Comparison of ENCODE assay signal across 8 mouse cellular contexts in genomic region chr10:80348244-80348781, GRCm38 (mm10). TPM values are rescaled to one million over a fixed set of nuclear protein-coding genes. Genes with fewer than 3 reads are reported as not detected.
DNase-seq lines count a peak whose midpoint lies in the region; ATAC-seq lines count a peak whose summit lies in the region.

Gene Adamtsl5 (minus strand): TSS chr10:80348412.

- peak; percentile 72 for DNase-seq in urinary bladder, adult 2 months (ENCODE audit: low spot score)
- DNase-seq in urinary bladder, postnatal 10 days (ENCODE audit: low spot score) = no peak
- DNase-seq in embryo, embryonic 10.5 days (ENCODE audit: low spot score) = peak; percentile 81
- peak; percentile 99 for DNase-seq in heart, adult 11 months
- peak; percentile 70 for DNase-seq in lung, postnatal 36 days
- peak; percentile 69 to 79 for DNase-seq in spleen, postnatal 10 days (ENCODE audit: low spot score in 2 of 2)
- no peak for DNase-seq in left cerebral cortex, postnatal 36 days (ENCODE audit: low spot score in 2 of 2)

- under 1% methylated on average over 42 of the region's 42 CpGs for WGBS in kidney, embryonic 15.5 days

- peaks cover 51% of the 10 kb centered on the region for H3K4me1 ChIP-seq in kidney, embryonic 15.5 days

- H3K9me3 ChIP-seq in kidney, embryonic 15.5 days (replicated peaks) = no peaks in the 10 kb centered on the region

- no peak within 1 kb of the TSS for H3K27ac ChIP-seq in kidney, embryonic 15.5 days

- H3K9ac ChIP-seq in kidney, embryonic 15.5 days = 0 out of 2 replicates have a peak within 1 kb of the TSS, but pooled peaks have one; percentile 7

- peak within 1 kb of the TSS; percentile 55 for H3K4me2 ChIP-seq in kidney, embryonic 15.5 days

- intact Hi-C loops in left cerebral cortex, postnatal 36 days (cut with DNase I) = no loop called here

- H3K4me3 ChIP-seq in kidney, embryonic 15.5 days (replicated peaks) = peak within 1 kb of the TSS; percentile 31

- peaks cover 100% of the 10 kb centered on the region for H3K27me3 ChIP-seq in kidney, embryonic 15.5 days

- no peak for ATAC-seq in kidney, embryonic 15.5 days (replicated peaks; ENCODE audit: low FRiP score)

- H3K36me3 ChIP-seq in kidney, embryonic 15.5 days = no peaks in the 10 kb centered on the region

RNA-seq across cellular contexts. Expression of gene Adamtsl5, which starts in this region (rescaled TPM):
- polyA plus RNA-seq in urinary bladder, adult 2 months (2012; rRNA removed) = 57.9 and 65.7 TPM in 2 replicates
- 3.6 and 5.2 TPM in 2 replicates for polyA plus RNA-seq in kidney, embryonic 15.5 days (2015; fragmentation: Nextera tagmentation; extraction: Ambion mirVana)
- total RNA-seq in left cerebral cortex, postnatal 36 days (2021) = 10 to 100 TPM in 1 of 2 experiments, 1 to 10 TPM in 1; 7.5 to 10.0 TPM

Comparison
In these comparisons a context has a peak if more than half of its experiments do, and no peak if none do; other contexts are left out.
1. DNase-seq: peak in urinary bladder, adult 2 months (single experiment), embryo, embryonic 10.5 days (single experiment), heart, adult 11 months (single experiment), lung, postnatal 36 days (single experiment) and spleen, postnatal 10 days (2 of 2); none in urinary bladder, postnatal 10 days (single experiment) and left cerebral cortex, postnatal 36 days (0 of 2).